Mouse (Mus musculus): ENCODE data around the gene Irak1bp1. TPM values are rescaled to one million over a fixed set of nuclear protein-coding genes. Genes with fewer than 3 reads are reported as not detected.

Irak1bp1 gene
- polyA plus RNA-seq, 1 experiment from 2014 or later, result 31.8 TPM

DNA sequence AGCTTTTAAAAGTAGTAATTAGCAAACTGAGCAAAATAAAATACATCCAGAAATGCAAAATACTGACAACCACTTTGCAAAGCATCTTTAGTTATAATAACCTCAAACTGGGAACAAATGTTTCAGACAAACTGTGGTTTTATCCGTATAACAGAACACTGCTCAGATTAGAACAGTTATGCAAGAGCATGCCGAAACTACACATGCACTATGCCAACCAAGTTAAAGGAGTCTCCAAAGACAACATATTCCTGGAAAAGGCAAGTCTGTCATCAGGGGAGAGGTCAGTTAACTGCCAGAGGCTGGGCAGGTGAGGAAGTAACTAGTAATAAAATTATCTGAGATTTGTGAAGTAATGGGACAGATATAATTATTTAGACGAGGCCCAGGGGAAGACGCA, 13.3 kb downstream of the Irak1bp1 start:
- Histone ChIP-seq H3K27ac (no peak overlapping the region), H3K36me3 (ENCODE audit: insufficient read depth, low read length) (peaks cover 4% of the 10 kb centered on the region; the same call in 1 of the 2 replicates), H3K9me3 (replicated peaks; ENCODE audit: low read length) (no peaks in the 10 kb centered on the region), H3K4me2 (ENCODE audit: low read length) (no peak overlapping the region), H3K27me3 (ENCODE audit: insufficient read depth, low read length) (no peaks in the 10 kb centered on the region), H3K4me3 (replicated peaks; ENCODE audit: low read depth, low read length) (no peak overlapping the region), H3K9ac (ENCODE audit: low read depth, low read length) (no peak overlapping the region), H3K4me1 (replicated peaks; ENCODE audit: insufficient read depth, low read length) (no peaks in the 10 kb centered on the region)
- ATAC-seq (replicated peaks; ENCODE audit: low FRiP score, low read depth) (no peak), DNase-seq (ENCODE audit: low spot score) (no peak)
- TF ChIP-seq CTCF (IDR thresholded peaks at IDR 0.05; ENCODE audit: low read depth), result no peak
- 91% methylated on average over 4 of the region's 4 CpGs for WGBS

DNA sequence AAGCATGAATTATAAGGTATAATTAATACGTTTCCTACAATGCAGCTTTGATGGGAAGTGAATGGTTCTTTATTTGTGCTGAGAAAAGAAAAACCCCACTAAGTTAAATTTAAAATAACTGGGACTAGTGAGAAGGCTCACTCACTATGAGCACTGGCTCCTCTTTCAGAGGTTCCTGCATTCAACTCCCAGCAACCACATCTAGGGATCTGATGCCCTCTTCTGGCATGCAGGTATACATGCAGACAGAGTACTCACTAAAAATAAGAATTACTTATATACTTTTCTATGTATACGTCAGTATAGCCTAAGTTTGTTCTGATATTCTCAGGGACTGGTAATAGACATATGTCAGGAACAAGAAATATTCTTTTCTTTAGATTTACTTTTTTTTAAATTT, 24.7 kb downstream of the Irak1bp1 start:
- ATAC-seq (replicated peaks; ENCODE audit: low FRiP score, low read depth), result no peak
- Histone ChIP-seq H3K9ac (ENCODE audit: low read depth, low read length) (no peak overlapping the region), H3K27ac (no peak overlapping the region), H3K9me3 (replicated peaks; ENCODE audit: low read length) (no peaks in the 10 kb centered on the region), H3K36me3 (ENCODE audit: insufficient read depth, low read length) (no peaks in the 10 kb centered on the region), H3K27me3 (ENCODE audit: insufficient read depth, low read length) (no peaks in the 10 kb centered on the region), H3K4me3 (replicated peaks; ENCODE audit: low read depth, low read length) (no peak overlapping the region), H3K4me1 (replicated peaks; ENCODE audit: insufficient read depth, low read length) (no peaks in the 10 kb centered on the region), H3K4me2 (ENCODE audit: low read length) (no peak overlapping the region)
- 62% methylated on average over 2 of the region's 2 CpGs for WGBS
- peak; percentile 76 for TF ChIP-seq CTCF (IDR thresholded peaks at IDR 0.05; ENCODE audit: low read depth)
- DNase-seq (ENCODE audit: low spot score), result peak; percentile 61

GRCm38 (mm10) chr9:82854973-82855614, 25.8 kb downstream of the Irak1bp1 start:
- no peaks in the 10 kb centered on the region for H3K36me3 ChIP-seq (ENCODE audit: insufficient read depth, low read length)
- no peaks in the 10 kb centered on the region for H3K4me1 ChIP-seq (replicated peaks; ENCODE audit: insufficient read depth, low read length)
- DNase-seq (ENCODE audit: low spot score), result no peak
- no peaks in the 10 kb centered on the region for H3K27me3 ChIP-seq (ENCODE audit: insufficient read depth, low read length)
- no peak for TF ChIP-seq CTCF (IDR thresholded peaks at IDR 0.05; ENCODE audit: low read depth)
- no peaks in the 10 kb centered on the region for H3K9me3 ChIP-seq (replicated peaks; ENCODE audit: low read length)
- no peak overlapping the region for H3K4me3 ChIP-seq (replicated peaks; ENCODE audit: low read depth, low read length)
- 36% methylated on average over 3 of the region's 3 CpGs for WGBS
- H3K4me2 ChIP-seq (ENCODE audit: low read length), result no peak overlapping the region
- H3K9ac ChIP-seq (ENCODE audit: low read depth, low read length), result no peak overlapping the region
- no peak overlapping the region for H3K27ac ChIP-seq
- no peak for ATAC-seq (replicated peaks; ENCODE audit: low FRiP score, low read depth)

DNA sequence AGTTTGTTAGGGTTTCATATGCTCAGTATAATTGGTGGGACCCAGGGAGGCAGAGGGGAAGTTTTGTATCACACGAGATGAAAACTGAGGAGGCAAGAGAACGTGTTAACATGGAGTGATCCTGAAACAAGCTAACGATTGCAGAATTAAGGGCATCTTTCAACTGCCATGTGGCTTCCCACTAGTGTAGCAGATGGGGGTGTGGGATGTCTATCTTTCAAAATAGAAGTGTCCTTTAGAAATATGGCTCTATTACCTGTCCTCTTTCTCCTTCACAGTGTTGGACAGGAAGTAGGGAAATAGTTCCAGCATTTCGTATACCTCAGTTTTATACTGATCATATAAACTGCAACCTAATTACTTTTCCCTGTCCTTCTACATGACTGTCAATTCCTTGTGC, 26.9 kb downstream of the Irak1bp1 start:
- no peak for ATAC-seq (replicated peaks; ENCODE audit: low FRiP score, low read depth)

GRCm38 (mm10) chr9:82860805-82861204, 31.5 kb downstream of the Irak1bp1 start:
- Histone ChIP-seq H3K27ac (no peak overlapping the region), H3K9ac (ENCODE audit: low read depth, low read length) (no peak overlapping the region), H3K27me3 (ENCODE audit: insufficient read depth, low read length) (no peaks in the 10 kb centered on the region), H3K4me1 (replicated peaks; ENCODE audit: insufficient read depth, low read length) (no peaks in the 10 kb centered on the region), H3K9me3 (replicated peaks; ENCODE audit: low read length) (no peaks in the 10 kb centered on the region), H3K4me3 (replicated peaks; ENCODE audit: low read depth, low read length) (no peak overlapping the region), H3K36me3 (ENCODE audit: insufficient read depth, low read length) (no peaks in the 10 kb centered on the region), H3K4me2 (ENCODE audit: low read length) (no peak overlapping the region)
- ATAC-seq (replicated peaks; ENCODE audit: low FRiP score, low read depth) (no peak), DNase-seq (ENCODE audit: low spot score) (peak; percentile 68)
- WGBS, result 78% methylated on average over 2 of the region's 2 CpGs
- TF ChIP-seq CTCF (IDR thresholded peaks at IDR 0.05; ENCODE audit: low read depth), result no peak

More for the DNA sequence above, 26.9 kb downstream of the Irak1bp1 start:
- TF ChIP-seq CTCF (IDR thresholded peaks at IDR 0.05; ENCODE audit: low read depth), result no peak
- H3K4me1 ChIP-seq (replicated peaks; ENCODE audit: insufficient read depth, low read length), result no peaks in the 10 kb centered on the region
- no peaks in the 10 kb centered on the region for H3K27me3 ChIP-seq (ENCODE audit: insufficient read depth, low read length)
- no peak overlapping the region for H3K27ac ChIP-seq
- H3K4me3 ChIP-seq (replicated peaks; ENCODE audit: low read depth, low read length), result no peak overlapping the region
- no peaks in the 10 kb centered on the region for H3K36me3 ChIP-seq (ENCODE audit: insufficient read depth, low read length)
- no peak overlapping the region for H3K4me2 ChIP-seq (ENCODE audit: low read length)
- 76% methylated on average over 4 of the region's 4 CpGs for WGBS
- H3K9me3 ChIP-seq (replicated peaks; ENCODE audit: low read length), result no peaks in the 10 kb centered on the region
- no peak overlapping the region for H3K9ac ChIP-seq (ENCODE audit: low read depth, low read length)
- no peak for DNase-seq (ENCODE audit: low spot score)

GRCm38 (mm10) chr9:82861316-82861715, 32.0 kb downstream of the Irak1bp1 start:
- Histone ChIP-seq H3K4me3 (replicated peaks; ENCODE audit: low read depth, low read length) (no peak overlapping the region), H3K9ac (ENCODE audit: low read depth, low read length) (no peak overlapping the region), H3K4me1 (replicated peaks; ENCODE audit: insufficient read depth, low read length) (no peaks in the 10 kb centered on the region), H3K9me3 (replicated peaks; ENCODE audit: low read length) (no peaks in the 10 kb centered on the region), H3K4me2 (ENCODE audit: low read length) (no peak overlapping the region), H3K27me3 (ENCODE audit: insufficient read depth, low read length) (no peaks in the 10 kb centered on the region), H3K36me3 (ENCODE audit: insufficient read depth, low read length) (no peaks in the 10 kb centered on the region), H3K27ac (peak overlapping the region; percentile 42; the same call in 1 of the 2 replicates)
- DNase-seq (ENCODE audit: low spot score), result peak; percentile 44
- no peak for ATAC-seq (replicated peaks; ENCODE audit: low FRiP score, low read depth)
- WGBS, result 65% methylated on average over 4 of the region's 4 CpGs
- no peak for TF ChIP-seq CTCF (IDR thresholded peaks at IDR 0.05; ENCODE audit: low read depth)
